Mouse (Mus musculus) thymus, adult 2 months (tissue): ENCODE measurements around the gene Rps10.

Experiments
- CTCF ChIP-seq: fragments of 200-500 bp; IDR thresholded peaks from 2 replicates; pipeline ENCODE4 v1.5.1; 2012; ENCODE audit warnings: mild to moderate bottlenecking, control low read depth, low read length, moderate library complexity, borderline replicate concordance; ENCODE audit not compliant: control insufficient read depth, poor library complexity, insufficient read depth; ENCODE audit errors: extremely low read depth
- POLR2A ChIP-seq: fragments of 200-500 bp; IDR thresholded peaks from 2 replicates; pipeline ENCODE4 v1.6.1; 2012; ENCODE audit warnings: mild to moderate bottlenecking, low read length, control low read depth, moderate library complexity; ENCODE audit not compliant: control insufficient read depth, poor library complexity, insufficient read depth; ENCODE audit errors: extremely low read depth

DNA sequence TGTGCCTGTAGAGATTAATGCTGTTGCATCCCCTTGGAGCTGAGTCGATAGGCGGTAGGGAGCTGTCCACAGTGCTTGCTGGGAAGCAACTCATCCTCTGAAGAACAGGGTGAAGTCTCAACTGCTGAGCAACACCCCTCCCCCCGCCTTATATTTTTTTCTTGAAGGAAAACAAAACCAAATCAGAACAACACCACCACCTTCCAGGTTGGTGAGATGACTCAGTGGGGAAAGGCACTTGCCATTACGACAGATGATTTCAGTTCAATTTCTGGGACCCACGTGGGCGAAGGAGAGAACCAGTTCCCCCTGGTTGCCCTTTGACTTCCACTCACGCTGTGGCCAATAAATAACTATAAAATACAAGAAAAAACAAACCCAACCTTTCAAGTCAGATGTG lies 22.3 kb upstream of the Rps10 start:
- TF ChIP-seq CTCF, result no peak
- TF ChIP-seq POLR2A, result no peak
